Mouse (Mus musculus) kidney, postnatal 4 days (tissue): ENCODE data around the gene Reps1.

ENCODE experiments used
- DNase-seq, 2 experiments: peaks; one replicate each; pipeline ENCODE4 v3.0.0; 2021; ENCODE audit warnings: mixed read lengths in 2 of 2

Reps1 gene

GRCm38 (mm10) chr10:18055696-18056390 lies at the start of gene Reps1:
Gene Reps1, plus strand, starts transcription at chr10:18055861.
- DNase-seq, result no peak

GRCm38 (mm10) chr10:18006756-18007155 lies 48.9 kb upstream of the Reps1 start:
- no peak for DNase-seq

GRCm38 (mm10) chr10:18007243-18007642 lies 48.4 kb upstream of the Reps1 start:
- no peak for DNase-seq

- no peak for DNase-seq
Measured at GRCm38 (mm10) chr10:18008118-18008517, 47.5 kb upstream of the Reps1 start.

GRCm38 (mm10) chr10:18009744-18010143 lies 45.9 kb upstream of the Reps1 start:
- no peak for DNase-seq

GRCm38 (mm10) chr10:18011761-18012160 lies 43.9 kb upstream of the Reps1 start:
- no peak for DNase-seq

GRCm38 (mm10) chr10:18020443-18020842 lies 35.2 kb upstream of the Reps1 start:
- DNase-seq, result no peak

- DNase-seq, result no peak
Measured at GRCm38 (mm10) chr10:18020846-18021245, 34.8 kb upstream of the Reps1 start.

GRCm38 (mm10) chr10:18021576-18022311 lies 33.9 kb upstream of the Reps1 start:
- no peak for DNase-seq

- DNase-seq, result peak; percentile 93
Measured at GRCm38 (mm10) chr10:18022312-18022711, 33.3 kb upstream of the Reps1 start.

- peak; percentile 81 to 89 for DNase-seq
Measured at GRCm38 (mm10) chr10:18022741-18023347, 32.8 kb upstream of the Reps1 start, which contains the start of gene Abracl. Gene Abracl, minus strand, starts transcription at chr10:18023288.

GRCm38 (mm10) chr10:18034408-18034807 lies 21.3 kb upstream of the Reps1 start:
- no peak for DNase-seq

GRCm38 (mm10) chr10:18036849-18037248 lies 18.8 kb upstream of the Reps1 start:
- DNase-seq, result no peak

- no peak for DNase-seq
Measured at GRCm38 (mm10) chr10:18046380-18046779, 9.3 kb upstream of the Reps1 start.

- DNase-seq, result no peak
Measured at GRCm38 (mm10) chr10:18047380-18048146, 8.1 kb upstream of the Reps1 start.

- DNase-seq, result peak; percentile 86 to 92
Measured at GRCm38 (mm10) chr10:18055009-18055695, 509 bp upstream of the Reps1 start.

- DNase-seq, result no peak
Measured at GRCm38 (mm10) chr10:18056391-18056745, 707 bp downstream of the Reps1 start.

- no peak for DNase-seq
Measured at GRCm38 (mm10) chr10:18058681-18059338, 3.1 kb downstream of the Reps1 start.

- no peak for DNase-seq
Measured at GRCm38 (mm10) chr10:18059807-18060206, 4.1 kb downstream of the Reps1 start.

GRCm38 (mm10) chr10:18060778-18061177 lies 5.1 kb downstream of the Reps1 start:
- DNase-seq, result no peak

GRCm38 (mm10) chr10:18061533-18061932 lies 5.9 kb downstream of the Reps1 start:
- no peak for DNase-seq
